Mouse (Mus musculus) adrenal gland, adult 2 months (tissue): ENCODE results near the gene H2-T22. TPM values are rescaled to one million over a fixed set of nuclear protein-coding genes. Genes with fewer than 3 reads are reported as not detected.
A peak's percentile ranks its signal among the peaks of the same experiment; 100 is the strongest.
"Not testable (repeated sequence)": the region's sequence is repeated elsewhere in the genome, so short reads cannot be mapped to it uniquely, and the experiment has no call there.

Source experiments
- DNase-seq: peaks from one replicate; pipeline ENCODE4 v3.0.0; 2021
- polyA plus RNA-seq: library from polyadenylated mRNA; depleted of rRNA; stranded (reverse); fragments of >200 nt; gene quantifications from 2 replicates; pipeline ENCODE4 v1.2.3, GENCODE M21; 2012
- total RNA-seq, 2 experiments: library from RNA; stranded (reverse); gene quantifications; 2 replicates each; pipeline ENCODE4 v1.2.3; 2021

Gene H2-T22
- total and polyA plus RNA-seq, 3 experiments: 32.2 to 42.9 (median 38.6) TPM

DNA sequence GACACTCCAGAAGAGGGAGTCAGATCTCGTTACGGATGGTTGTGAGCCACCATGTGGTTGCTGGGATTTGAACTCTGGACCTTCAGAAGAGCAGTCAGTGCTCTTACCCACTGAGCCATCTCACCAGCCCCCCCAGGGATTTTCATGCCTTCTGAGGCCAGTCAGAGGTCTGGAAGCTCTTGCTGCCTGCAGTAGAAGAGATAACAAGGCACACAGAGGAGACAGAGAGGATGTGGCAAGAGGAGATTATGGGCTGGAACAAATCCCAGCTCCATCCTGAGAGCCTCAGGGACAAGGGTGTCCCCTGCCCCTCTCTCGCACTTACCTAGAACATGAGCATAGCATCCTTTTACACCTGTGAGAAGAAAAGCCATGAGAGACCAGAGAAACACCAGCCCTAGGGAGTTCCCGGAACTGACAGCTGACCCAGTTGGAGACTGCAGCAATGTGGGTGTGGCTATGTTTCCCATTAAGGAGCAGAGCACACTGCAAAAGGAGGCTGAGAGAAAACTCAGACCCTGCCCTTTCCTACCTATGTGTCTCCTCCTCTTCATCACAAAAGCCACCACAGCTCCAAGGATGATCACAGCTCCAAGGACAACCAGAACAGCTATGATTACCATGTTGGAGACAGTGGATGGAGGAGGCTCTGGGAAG is 12.4 kb downstream of the H2-T22 start:
- not testable (repeated sequence) for DNase-seq

DNA sequence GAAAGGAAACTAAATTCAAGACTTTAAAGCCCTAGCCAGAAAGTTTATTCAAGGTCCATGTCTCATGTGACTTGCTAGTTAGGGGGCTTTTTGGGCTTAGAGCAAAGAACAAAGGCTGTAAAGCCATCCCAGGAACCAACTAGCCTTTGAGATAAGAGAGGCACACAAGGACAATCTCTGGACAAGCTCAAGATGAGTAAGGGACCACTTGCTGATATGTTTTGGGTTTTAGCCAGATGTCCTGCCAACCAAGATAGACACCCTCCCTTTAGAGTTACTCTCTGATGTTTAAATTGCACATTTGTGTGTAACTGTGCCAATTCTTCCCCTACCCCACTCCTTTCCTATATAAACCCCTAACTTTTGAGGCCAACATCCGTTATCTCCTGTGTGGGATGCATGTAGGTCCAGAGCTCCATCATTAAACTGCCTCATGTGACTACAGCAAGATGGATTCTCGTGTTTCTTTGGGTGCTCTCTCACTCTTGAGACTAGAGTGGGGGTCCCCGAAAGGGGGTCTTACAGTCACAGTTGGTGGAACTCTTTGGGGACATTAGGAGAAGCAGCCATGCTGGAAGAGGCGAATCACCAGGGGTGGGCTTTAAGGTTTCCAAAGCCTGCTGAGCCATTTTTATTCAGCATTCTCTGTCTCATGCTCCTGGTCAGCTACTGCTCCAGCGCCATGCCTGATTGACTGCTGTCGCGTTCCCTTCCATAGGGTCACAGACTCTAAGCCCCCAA is 13.5 kb downstream of the H2-T22 start:
- no peak for DNase-seq

DNA sequence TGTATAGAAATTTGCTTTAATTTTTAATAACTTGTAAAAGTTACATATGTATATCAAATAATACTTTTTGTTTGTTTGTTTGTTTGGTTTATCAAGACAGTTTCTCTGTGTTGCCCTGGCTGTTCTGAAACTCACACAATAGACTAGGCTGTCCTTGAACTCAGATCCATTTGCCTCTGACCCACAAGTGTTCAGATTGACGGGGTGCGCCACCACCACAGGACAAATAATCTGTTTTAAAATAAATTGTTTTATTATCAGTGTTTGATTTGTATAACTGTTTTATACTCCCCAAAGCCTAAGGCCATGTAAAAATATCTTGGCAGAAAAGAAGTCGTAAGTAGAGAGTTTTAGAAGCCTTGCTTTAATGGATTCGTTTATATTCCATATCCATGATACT is 14.9 kb downstream of the H2-T22 start:
- DNase-seq: no peak

DNA sequence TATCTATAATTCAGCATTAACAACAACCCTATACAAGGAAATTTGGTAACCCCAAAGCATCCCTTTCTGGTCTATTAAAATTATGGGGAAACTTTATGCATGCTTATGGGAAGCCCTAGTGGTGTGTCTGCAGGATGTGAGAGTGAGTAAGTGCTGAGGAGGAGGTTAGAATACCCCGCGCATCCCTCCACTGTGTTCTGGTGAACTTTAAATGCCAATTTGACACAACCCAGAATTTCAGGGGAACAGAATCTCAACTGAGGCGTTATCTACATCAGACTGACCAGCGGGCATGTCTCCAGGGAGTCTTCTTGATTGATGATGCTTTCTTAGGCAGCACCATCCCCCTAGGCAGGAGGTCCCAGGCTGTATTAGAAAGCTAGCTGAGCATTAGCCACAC is 16.6 kb downstream of the H2-T22 start:
- no peak for DNase-seq

DNA sequence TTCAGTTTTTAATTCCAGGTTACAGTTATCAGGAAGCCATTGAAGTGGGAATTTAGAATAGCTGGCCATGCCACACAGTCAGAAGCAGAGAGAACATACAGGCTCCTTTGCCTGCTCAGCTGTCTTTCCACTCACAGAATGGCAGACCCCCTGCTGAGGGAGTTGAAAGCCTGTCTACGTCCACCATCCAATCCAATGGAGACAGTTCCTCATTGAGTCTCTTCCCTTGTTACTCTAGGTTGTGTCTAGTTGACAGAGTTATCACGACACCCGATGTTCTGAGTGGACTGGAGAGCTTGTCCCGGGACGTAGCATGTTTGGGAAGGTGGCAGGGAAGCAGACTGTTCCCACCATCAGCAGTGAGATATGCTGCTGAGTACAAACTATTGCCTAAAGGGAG is 17.4 kb downstream of the H2-T22 start:
- no peak for DNase-seq

DNA sequence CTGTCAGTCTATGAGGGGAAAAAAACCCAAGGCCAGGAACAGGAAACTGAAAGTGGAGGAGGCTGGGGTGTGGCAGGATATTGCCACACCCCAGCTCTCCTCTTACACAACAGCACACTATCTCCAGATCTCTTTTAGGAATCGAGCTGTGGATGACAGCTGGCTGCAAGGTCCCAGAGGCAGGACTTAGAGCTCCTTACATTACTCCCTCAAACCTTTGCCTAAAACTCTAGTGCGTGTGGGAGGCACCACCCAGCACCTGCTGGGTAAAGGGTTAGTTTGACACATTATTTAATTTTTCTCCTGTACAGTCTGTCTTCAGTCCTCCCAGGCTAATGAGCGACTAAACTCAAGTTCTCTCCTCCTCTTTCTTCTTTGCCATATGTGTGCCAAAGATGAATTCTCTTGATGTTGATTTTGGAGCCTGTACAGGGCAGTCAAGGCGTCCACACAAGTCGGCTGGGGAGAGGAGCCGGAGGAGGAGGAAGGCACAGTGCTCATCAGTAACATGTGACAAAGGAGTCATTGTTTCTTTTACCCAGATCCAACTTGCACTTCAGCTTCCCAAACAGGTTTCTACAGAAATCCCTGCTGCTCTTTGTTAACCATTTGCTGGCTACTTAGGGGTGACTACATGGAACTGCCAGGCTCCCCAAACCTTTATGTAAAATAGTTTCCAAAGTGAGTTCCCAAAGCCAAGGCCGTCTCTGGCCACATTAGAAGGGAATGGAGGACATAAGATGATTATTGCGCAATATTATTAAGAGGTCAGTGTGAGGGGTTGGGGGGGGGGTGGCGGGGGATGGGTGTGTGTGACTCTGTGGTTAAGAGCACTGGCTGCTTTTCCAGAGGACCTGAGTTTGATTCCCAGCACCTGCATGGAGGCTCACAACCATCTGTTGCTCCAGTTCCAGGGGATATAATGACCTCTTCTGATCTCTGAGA is 18.6 kb downstream of the H2-T22 start:
- peak; percentile 58 for DNase-seq

DNA sequence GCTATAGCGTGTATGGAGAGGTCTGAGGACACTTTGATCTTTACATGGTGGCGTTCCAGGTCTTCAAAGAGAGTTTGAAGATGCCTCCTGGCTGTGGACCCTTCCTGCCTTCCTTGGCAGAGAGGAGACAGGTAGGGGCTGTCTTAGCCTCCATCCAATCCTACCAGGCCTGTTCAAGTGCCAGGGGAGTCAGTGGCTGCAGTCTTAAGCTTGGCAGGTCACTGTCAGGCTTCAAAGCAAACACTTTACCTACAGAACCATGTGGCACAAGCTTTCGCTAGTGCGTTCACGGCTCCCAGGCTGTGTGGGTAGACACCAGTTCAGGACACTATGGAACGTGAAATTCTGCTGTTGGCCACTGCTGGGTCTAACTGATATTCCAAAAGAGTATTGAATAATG is 19.6 kb downstream of the H2-T22 start:
- no peak for DNase-seq

DNA sequence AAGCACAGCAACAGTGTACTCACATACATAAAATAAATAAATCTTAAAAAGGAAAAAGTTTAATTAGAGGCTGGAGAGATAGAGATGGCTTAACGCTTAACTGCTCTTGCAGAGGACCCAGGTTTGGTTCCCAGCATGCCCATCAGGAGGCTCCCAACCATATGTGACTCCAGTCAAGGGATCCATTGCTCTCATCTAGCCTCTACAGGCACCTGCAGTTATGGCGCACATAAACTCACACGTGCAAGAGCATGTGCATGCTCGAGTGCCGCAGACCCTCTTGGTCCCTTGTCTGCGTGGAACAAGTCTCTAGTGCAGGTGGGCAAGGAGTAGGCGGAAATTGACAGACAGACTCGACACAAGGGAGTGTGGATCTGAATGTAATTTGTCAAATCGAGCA is 20.4 kb downstream of the H2-T22 start:
- DNase-seq: no peak

DNA sequence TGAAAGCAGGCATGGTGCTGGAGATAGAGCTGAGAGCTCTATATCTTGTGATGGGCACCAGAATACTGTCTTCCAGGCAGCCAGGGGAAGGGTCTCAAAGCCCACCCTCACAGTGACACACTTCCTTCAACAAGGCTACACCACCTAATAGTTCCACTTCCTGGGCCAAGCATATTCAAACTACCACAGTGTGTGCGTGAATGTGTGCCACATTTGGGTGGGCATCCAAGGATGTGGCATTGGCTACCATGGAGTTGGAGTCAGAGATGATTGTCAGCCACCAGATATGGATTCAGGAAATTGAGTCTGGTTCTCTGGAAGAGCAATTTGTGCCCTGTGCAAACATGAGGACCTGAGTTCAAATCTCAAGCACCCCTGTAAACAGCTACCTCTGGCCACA is 21.2 kb downstream of the H2-T22 start:
- no peak for DNase-seq

DNA sequence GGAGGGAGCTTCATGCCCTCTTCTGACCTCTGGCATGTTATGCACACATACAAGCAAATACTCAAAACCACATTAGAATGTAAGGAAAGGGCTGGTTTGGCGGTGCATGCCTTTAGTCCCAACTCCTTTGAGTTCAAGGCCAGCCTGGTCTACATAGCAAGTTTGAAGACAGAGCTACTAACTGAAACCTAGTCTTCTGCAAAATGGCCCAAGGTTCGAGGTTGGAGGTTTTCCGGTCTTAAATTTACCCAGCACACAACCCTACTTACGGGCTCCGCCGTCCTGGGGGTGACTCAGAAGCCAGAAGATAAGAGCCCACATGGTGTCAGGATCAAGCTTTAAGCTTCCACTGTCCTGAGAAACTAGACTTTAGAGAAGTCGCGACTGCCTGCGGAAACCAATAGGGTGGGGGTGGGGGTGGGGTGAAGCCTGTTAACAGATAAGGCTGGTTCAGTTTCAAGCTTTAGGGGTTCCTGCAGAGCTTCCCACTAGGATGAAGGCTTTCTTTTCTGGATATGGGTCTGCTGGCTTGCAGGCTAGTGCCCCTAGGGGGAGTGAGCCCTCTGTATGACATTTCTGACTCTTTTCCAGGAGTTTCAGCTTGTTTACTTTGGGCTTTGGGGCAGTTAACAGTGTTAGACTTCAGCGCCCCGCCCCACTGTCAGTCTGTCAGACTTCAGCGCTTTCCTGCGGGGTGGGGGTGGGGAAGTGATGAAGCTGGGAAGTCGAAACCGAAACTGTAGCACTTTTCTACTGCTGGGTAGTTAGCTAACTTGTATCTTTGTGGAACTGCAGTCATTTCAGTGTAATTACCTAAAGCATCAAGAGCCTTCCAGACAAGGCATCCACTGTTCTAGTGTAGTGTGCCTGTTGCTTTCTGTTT is 22.1 kb downstream of the H2-T22 start, which contains the start of gene H2-T24:
Gene H2-T24, minus strand, starts transcription at position 370 of the 883 bp plus-strand sequence.
- DNase-seq: peak; percentile 81

DNA sequence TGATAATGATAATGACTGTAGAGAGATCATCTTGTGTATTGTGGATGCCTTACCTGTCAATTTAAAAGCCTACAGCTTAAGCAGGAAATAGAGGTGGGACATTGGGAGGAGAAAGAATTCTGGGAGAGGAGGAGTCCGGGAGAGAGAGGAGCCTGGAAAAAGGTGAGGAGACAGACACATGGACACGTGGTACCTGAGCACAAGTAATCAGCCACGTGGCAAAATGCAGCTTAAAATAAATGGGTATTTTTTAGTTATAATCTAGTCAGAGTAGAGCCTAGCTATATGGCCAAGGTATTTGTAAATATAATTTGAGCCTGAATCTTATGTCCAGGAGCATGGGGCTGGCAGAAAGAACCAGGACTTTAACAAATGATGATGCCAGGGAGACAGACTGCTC is 23.0 kb downstream of the H2-T22 start:
- DNase-seq: no peak

DNA sequence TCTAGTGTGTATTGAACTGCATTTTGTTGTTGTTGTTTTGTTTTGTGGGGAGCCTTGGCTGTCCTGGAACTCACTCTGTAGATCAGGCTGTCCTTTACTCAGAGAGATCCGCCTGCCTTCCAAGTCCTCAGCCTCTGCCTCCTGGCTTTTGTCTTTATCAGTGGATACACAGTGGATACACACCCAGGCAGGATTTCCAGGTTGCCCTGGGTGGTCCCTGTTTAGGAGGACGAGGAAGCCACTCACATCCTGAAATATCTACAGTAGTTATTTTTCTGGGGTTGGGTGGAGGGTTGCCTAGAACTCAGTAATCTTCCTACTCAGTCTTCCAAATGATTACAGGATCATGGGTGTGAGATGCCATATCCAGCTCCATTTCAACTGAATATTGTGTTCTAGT is 23.6 kb downstream of the H2-T22 start:
- DNase-seq: peak; percentile 57

DNA sequence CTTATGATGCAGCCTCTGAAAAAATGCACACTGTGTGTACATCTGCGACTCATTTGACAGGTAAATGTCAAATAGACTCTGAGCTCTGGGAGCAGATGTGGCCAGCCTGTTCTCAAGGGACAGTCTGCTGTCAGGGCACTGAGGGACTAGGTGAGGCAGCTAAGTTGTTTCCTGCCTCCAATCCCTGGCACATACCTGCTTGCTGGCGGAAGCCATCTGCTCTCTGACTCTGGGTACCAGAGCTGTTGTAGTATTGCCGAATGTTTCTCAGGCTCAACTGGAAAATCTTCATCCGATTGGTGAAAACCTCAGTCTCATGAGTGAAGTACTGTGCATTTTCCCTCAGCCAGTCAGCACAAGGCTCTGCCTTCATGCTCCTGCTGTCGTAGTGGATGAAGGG is 25.5 kb downstream of the H2-T22 start:
- DNase-seq: no peak

DNA sequence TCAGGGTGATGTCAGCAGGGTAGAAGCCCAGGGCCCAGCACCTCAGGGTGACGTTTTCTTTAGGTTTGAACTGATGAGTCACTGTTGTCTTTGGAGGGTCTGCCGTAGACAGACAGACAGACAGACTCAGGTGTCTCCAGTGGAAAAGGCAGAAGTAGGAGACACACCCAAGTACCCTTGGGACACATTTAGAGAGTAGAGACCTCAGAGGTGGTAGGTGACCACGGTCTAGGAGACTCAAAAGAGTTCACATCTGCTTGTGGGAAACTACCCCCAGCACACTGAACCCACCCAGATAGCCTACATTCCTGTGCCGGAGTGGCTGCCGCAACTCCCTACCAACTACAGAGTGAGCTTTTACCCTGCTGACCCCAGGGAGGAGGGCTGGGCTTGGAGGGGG is 27.6 kb downstream of the H2-T22 start:
- DNase-seq: no peak

DNA sequence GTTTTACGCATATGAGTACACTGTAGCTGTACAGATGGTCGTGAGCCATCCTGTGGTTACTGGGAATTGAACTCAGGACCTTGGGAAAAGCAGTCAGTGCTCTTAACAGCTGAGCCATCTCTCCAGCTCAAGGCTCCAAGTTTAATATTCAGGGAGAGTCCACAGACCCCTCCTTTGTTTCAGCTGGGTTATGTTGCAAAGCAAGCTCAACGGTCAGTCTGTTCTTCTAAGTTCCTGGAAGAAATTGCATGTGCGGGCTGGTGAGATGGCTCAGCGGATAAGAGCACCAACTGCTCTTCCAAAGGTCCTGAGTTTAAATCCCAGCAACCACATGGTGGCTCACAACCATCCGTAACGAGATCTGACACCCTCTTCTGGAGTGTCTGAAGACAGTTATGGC is 38.1 kb downstream of the H2-T22 start:
- not testable (repeated sequence) for DNase-seq

DNA sequence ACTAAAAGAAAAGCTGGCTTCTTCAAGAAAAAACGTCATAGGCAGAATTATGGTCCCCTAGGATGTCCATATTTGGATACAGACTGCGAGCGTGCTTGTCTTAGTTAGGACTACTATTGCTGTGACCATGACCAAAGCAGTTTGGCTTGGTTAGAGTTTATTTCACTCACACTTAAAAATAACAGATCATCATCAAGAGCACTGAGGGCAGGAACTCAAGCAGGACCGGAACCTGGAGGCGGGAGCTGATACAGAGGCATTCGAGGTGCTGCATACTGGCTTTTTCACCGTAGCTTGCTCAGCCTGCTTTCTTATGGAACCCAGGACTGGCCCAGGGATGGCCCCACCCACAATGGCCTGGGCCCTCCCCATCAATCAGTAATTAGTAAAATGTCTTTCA is 39.2 kb downstream of the H2-T22 start:
- DNase-seq: no peak

DNA sequence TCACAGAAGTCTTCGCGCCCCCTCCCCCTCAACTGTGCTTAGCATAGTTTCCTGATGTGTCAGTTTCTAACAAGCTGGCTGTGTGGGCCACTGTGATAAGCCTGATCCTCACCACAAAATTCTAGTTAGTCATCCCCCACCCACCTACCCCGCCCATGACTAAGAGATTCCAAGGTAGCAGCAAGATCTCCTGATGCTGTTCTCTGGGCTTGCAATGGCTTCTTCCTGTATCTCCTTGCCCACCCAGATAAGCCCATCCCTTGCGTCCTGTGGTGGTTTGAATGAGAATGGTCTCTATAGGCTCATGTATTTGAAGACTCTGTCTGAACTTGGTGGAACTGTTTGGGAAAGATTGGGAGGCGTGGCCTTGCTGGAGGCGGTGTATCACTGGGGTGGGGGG is 40.6 kb downstream of the H2-T22 start:
- no peak for DNase-seq

DNA sequence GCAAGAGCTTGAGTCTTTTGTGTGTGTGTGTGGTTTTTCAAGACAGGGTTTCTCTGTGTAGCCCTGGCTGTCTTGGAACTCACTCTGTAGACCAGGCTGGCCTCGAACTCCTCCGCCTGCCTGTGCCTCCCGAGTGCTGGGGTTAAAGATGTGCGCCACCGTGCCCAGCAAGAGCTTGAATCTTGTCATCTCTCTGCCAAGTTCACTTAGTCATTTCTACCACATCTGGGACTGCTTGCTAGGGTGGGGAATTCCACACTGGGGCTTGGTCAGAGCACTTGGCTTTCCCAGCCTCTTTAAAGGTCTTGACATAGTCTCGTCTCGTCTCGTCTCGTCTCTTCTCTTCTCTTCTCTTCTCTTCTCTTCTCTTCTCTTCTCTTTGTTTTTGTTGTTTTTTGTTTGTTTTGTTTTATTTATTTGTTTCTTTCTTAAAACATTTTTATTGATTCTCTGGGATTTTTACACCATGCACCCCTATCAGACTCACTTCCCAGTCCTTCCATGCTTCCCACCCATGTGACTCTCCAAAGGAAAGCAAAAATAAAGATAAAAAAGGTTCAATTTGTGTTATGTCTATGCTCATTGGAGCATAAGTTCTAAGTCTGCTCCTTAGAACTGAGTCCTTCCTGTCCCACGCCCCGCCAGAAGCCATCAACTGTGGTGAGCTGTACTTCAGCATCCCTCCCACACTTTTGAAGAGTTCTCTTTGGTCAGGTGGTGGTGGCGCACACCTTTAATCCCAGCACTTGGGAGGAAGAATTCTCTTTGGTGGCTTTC is 41.2 kb downstream of the H2-T22 start:
- peak; percentile 31 for DNase-seq

DNA sequence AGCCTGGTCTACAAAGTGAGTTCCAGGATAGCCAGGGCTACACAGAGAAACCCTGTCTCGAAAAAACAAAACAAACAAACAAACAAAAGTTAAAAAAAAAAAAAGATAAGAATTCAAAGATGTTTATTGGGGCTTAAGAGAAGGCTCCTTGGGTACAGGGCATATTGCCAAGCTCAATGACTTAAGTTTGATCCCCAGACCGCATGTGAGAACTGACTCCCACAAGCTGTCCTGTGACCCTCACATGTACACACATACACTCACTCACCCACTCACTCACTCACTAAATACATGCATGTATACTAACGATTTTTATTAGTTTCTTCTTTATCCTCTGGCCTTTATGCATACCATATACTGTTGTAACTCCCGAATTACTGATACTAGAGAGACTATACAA is 42.2 kb downstream of the H2-T22 start:
- no peak for DNase-seq

DNA sequence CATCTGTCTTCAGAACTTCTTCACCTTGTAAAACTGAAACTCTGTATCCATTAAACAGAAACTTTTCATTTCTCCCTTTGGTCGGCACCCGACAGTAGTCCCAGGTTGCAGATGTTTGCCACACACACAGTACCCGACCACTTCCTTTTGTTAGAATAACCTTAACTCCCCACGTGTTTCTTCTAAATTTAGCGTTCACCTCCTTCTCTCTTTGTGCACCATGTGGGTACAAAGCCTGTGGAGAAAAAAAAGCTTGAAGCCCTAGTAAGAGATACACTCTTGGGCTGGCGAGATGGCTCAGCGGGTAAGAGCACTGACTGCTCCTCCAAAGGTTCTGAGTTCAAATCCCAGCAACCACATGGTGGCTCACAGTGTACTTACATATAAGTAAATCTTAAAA is 43.2 kb downstream of the H2-T22 start:
- DNase-seq: no peak
